Mouse (Mus musculus) bone marrow macrophage, adult 2 months (primary cell): ENCODE results near the gene Nckap5.

Source experiments
- CTCF ChIP-seq: IDR thresholded peaks from 2 replicates; pipeline ENCODE4 v1.5.1; 2012; ENCODE audit warnings: low read depth, mild to moderate bottlenecking, low read length, moderate library complexity
- POLR2A ChIP-seq: IDR thresholded peaks from 2 replicates; pipeline ENCODE4 v1.6.1; 2012; ENCODE audit warnings: mild to moderate bottlenecking, low read depth, low read length, borderline replicate concordance

- no peak for TF ChIP-seq CTCF
- no peak for TF ChIP-seq POLR2A
These were observed 79.5 kb downstream of the Nckap5 start for GRCm38 (mm10) chr1:126751137-126751536.
